Mouse (Mus musculus) thymus, adult 2 months (tissue): Measurements from ENCODE around the gene Abr.

ENCODE experiments used
- CTCF ChIP-seq: fragments of 200-500 bp; IDR thresholded peaks from 2 replicates; pipeline ENCODE4 v1.5.1; 2012; ENCODE audit warnings: mild to moderate bottlenecking, control low read depth, low read length, moderate library complexity, borderline replicate concordance; ENCODE audit not compliant: control insufficient read depth, poor library complexity, insufficient read depth; ENCODE audit errors: extremely low read depth
- POLR2A ChIP-seq: fragments of 200-500 bp; IDR thresholded peaks from 2 replicates; pipeline ENCODE4 v1.6.1; 2012; ENCODE audit warnings: mild to moderate bottlenecking, low read length, control low read depth, moderate library complexity; ENCODE audit not compliant: control insufficient read depth, poor library complexity, insufficient read depth; ENCODE audit errors: extremely low read depth

- TF ChIP-seq CTCF = no peak
- TF ChIP-seq POLR2A = no peak
Measured at GRCm38 (mm10) chr11:76572820-76573385, 49.2 kb downstream of the Abr start.
